Mouse (Mus musculus) lung, embryonic 16.5 days (tissue): Measurements from ENCODE around the gene Lysmd4. TPM values are rescaled to one million over a fixed set of nuclear protein-coding genes. Genes with fewer than 3 reads are reported as not detected.

Experiments
- ATAC-seq: fragments of 200-750 bp; cut with Nextera tagmentation; 2 replicates; pipeline ENCODE4 v1.8.0; 2017; ENCODE audit warnings: low read depth, mild to moderate bottlenecking, moderate library complexity
- H3K27ac ChIP-seq: fragments of 300-500 bp; sonication (generic); 2 replicates; pipeline ENCODE4 v1.5.1; 2014; ENCODE audit warnings: mild to moderate bottlenecking, control low read depth, low read length
- H3K27me3 ChIP-seq: fragments of 300-500 bp; sonication (generic); 2 replicates; pipeline ENCODE4 v1.6.1; 2014; ENCODE audit warnings: low read depth, low read length, mixed read lengths; ENCODE audit not compliant: control insufficient read depth, insufficient read depth
- H3K36me3 ChIP-seq: fragments of 300-500 bp; sonication (generic); 2 replicates; pipeline ENCODE4 v1.6.1; 2014; ENCODE audit warnings: low read length; ENCODE audit not compliant: control insufficient read depth, insufficient read depth
- H3K4me1 ChIP-seq: fragments of 300-500 bp; sonication (generic); replicated peaks from 2 replicates; pipeline ENCODE4 v1.6.1; 2014; ENCODE audit warnings: low read length, mixed read lengths; ENCODE audit not compliant: control insufficient read depth, insufficient read depth
- H3K4me2 ChIP-seq: fragments of 300-500 bp; sonication (generic); 2 replicates; pipeline ENCODE4 v1.6.1; 2014; ENCODE audit warnings: low read depth, low read length, control low read depth
- H3K4me3 ChIP-seq: fragments of 300-500 bp; sonication (generic); 2 replicates; pipeline ENCODE4 v1.5.1; 2014; ENCODE audit warnings: mild to moderate bottlenecking, low read length, control low read depth
- H3K9ac ChIP-seq: fragments of 300-500 bp; sonication (generic); 2 replicates; pipeline ENCODE4 v1.6.1; 2014; ENCODE audit warnings: low read length, control low read depth
- H3K9me3 ChIP-seq: fragments of 300-500 bp; sonication (generic); 2 replicates; pipeline ENCODE4 v1.6.1; 2016; ENCODE audit warnings: low read length; ENCODE audit not compliant: control insufficient read depth
- WGBS: fragments of 180-500 bp; shearing (Covaris S2); extraction: QIAGEN DNeasy Blood & Tissue Kit; methylation state at CpG from one replicate; pipeline ENCODE4 v1.1.7; 2014; 5-methylcytosine and 5-hydroxymethylcytosine counted together
- polyA plus RNA-seq: library from polyadenylated mRNA; unstranded; fragments of >200 nt; fragmentation: Nextera tagmentation; extraction: Ambion mirVana; gene quantifications from 2 replicates; pipeline ENCODE4 v1.2.1, GENCODE M21; 2015

The Lysmd4 gene
- polyA plus RNA-seq, 1 experiment from 2014 or later, result 15.7 TPM

DNA sequence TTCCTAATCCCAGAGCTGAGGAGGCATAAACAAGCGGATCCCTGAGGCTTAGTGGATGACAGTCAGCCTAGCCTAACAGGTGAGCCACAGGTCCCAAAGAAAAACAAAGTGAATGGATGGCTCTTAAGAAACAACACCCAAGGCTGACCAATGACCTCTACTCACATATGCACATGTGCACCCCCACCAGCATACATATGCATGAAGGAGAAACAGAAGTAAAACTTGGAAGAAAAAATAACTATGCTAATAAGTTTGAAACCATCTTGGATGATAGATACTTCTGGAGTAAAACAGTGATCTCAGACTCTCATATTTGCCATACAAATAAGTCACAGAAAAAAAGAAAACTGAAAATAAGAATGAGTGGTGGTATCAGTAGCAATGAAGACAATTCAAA lies 122.1 kb downstream of the Lysmd4 start:
- WGBS, result 79% methylated on average over 1 of the region's 1 CpGs
- no peaks in the 10 kb centered on the region for H3K4me1 ChIP-seq
- H3K27me3 ChIP-seq, result no peaks in the 10 kb centered on the region
- H3K27ac ChIP-seq, result no peak overlapping the region
- H3K9me3 ChIP-seq, result no peaks in the 10 kb centered on the region
- no peak for ATAC-seq
- no peaks in the 10 kb centered on the region for H3K36me3 ChIP-seq
- H3K4me3 ChIP-seq, result no peak overlapping the region
- no peak overlapping the region for H3K9ac ChIP-seq
- no peak overlapping the region for H3K4me2 ChIP-seq

- H3K27me3 ChIP-seq, result no peaks in the 10 kb centered on the region
- peaks cover 3% of the 10 kb centered on the region; the same call in 1 of the 2 replicates for H3K36me3 ChIP-seq
- H3K4me2 ChIP-seq, result no peak overlapping the region
- H3K4me3 ChIP-seq, result no peak overlapping the region
- no peaks in the 10 kb centered on the region for H3K4me1 ChIP-seq
- 80% methylated on average over 4 of the region's 4 CpGs for WGBS
- ATAC-seq, result no peak
- H3K9ac ChIP-seq, result no peak overlapping the region
- H3K9me3 ChIP-seq, result no peaks in the 10 kb centered on the region
- no peak overlapping the region for H3K27ac ChIP-seq
These were observed 130.6 kb downstream of the Lysmd4 start for GRCm38 (mm10) chr7:67352989-67353388.

- 87% methylated on average over 6 of the region's 6 CpGs for WGBS
- H3K9ac ChIP-seq, result no peak overlapping the region
These were observed 131.3 kb downstream of the Lysmd4 start for GRCm38 (mm10) chr7:67353667-67354066.

DNA sequence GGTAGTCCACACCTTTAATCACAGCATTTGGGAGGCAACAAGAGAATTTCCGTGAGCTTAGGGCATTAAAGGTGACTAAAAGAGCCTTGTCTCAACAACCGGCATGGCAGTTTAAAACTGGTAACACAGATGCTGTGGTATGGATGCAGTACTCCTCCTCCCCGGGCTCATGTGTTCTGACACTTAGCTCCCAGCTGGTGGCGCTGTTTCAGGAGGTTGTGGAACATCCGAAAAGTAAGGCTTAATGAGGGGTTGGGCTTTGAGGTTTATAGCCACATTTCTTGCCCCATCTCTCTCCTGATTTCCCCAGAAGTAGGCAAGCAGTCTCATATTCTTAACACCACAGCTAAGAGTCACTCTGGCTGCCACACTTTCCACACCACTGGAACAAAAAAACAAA lies 133.5 kb downstream of the Lysmd4 start:
- no peak overlapping the region for H3K4me3 ChIP-seq
- no peak for ATAC-seq
- no peaks in the 10 kb centered on the region for H3K27me3 ChIP-seq
- 93% methylated on average over 5 of the region's 5 CpGs for WGBS
- H3K9ac ChIP-seq, result no peak overlapping the region
- no peak overlapping the region for H3K27ac ChIP-seq
- H3K4me2 ChIP-seq, result no peak overlapping the region
- H3K4me1 ChIP-seq, result no peaks in the 10 kb centered on the region
- H3K36me3 ChIP-seq, result peaks cover 3% of the 10 kb centered on the region; the same call in 1 of the 2 replicates
- H3K9me3 ChIP-seq, result no peaks in the 10 kb centered on the region

More at GRCm38 (mm10) chr7:67353667-67354066, 131.3 kb downstream of the Lysmd4 start:
- H3K27me3 ChIP-seq, result no peaks in the 10 kb centered on the region
- no peaks in the 10 kb centered on the region for H3K4me1 ChIP-seq
- no peaks in the 10 kb centered on the region for H3K9me3 ChIP-seq
- peaks cover 3% of the 10 kb centered on the region; the same call in 1 of the 2 replicates for H3K36me3 ChIP-seq
- no peak overlapping the region for H3K27ac ChIP-seq
- no peak overlapping the region for H3K4me2 ChIP-seq
- ATAC-seq, result no peak
- H3K4me3 ChIP-seq, result no peak overlapping the region

Other genes with a start within 250 kb of the Lysmd4 start
- 61.6 and 65.2 TPM in 2 replicates for gene Mef2a, start 150.3 kb downstream of the Lysmd4 start, polyA plus RNA-seq